Mouse (Mus musculus): ENCODE measurements around the gene Eps8l1. TPM values are rescaled to one million over a fixed set of nuclear protein-coding genes. Genes with fewer than 3 reads are reported as not detected.

Gene Eps8l1
- total and polyA plus RNA-seq, 3 experiments, result 0.11 TPM; not detected in 2

- Histone ChIP-seq H3K36me3 (replicated peaks) (no peaks in the 10 kb centered on the region), H3K4me1 (ENCODE audit: insufficient read depth, low read depth, low read length) (no peaks in the 10 kb centered on the region), H3K9me3 (replicated peaks) (no peaks in the 10 kb centered on the region), H3K4me3 (ENCODE audit: low read depth, low read length) (no peak overlapping the region), H3K27me3 (ENCODE audit: insufficient read depth, low read length) (peaks cover 24% of the 10 kb centered on the region)
- TF ChIP-seq GATA1 (IDR thresholded peaks at IDR 0.05; ENCODE audit: borderline replicate concordance, low read length), result no peak
- TF ChIP-seq GATA2 (IDR thresholded peaks at IDR 0.05; ENCODE audit: borderline replicate concordance, low read depth, low read length), result no peak
- TF ChIP-seq CTCF (IDR thresholded peaks at IDR 0.05; ENCODE audit: low read depth, low read length), result no peak
- TF ChIP-seq POLR2AphosphoS5 (IDR thresholded peaks at IDR 0.05; ENCODE audit: insufficient replicate concordance, low read depth, low read length), result no peak
- TF ChIP-seq TAL1 (conservative IDR thresholded peaks at IDR 0.05; ENCODE audit: low read depth, low read length), result no peak
- no peak for ATAC-seq (ENCODE audit: extremely low read depth, insufficient number of reproducible peaks, low FRiP score, poor library complexity, severe bottlenecking)
- DNase-seq (ENCODE audit: low spot score), result no peak
Measured at GRCm38 (mm10) chr7:4471179-4471555, 10.7 kb downstream of the Eps8l1 start.

- Histone ChIP-seq H3K27me3 (ENCODE audit: insufficient read depth, low read length) (peaks cover 34% of the 10 kb centered on the region), H3K4me3 (ENCODE audit: low read depth, low read length) (no peak overlapping the region), H3K4me1 (ENCODE audit: insufficient read depth, low read depth, low read length) (peaks cover 12% of the 10 kb centered on the region), H3K36me3 (replicated peaks) (no peaks in the 10 kb centered on the region), H3K9me3 (replicated peaks) (no peaks in the 10 kb centered on the region)
- TF ChIP-seq GATA1 (IDR thresholded peaks at IDR 0.05; ENCODE audit: borderline replicate concordance, low read length), result no peak
- no peak for TF ChIP-seq POLR2AphosphoS5 (IDR thresholded peaks at IDR 0.05; ENCODE audit: insufficient replicate concordance, low read depth, low read length)
- no peak for TF ChIP-seq TAL1 (conservative IDR thresholded peaks at IDR 0.05; ENCODE audit: low read depth, low read length)
- TF ChIP-seq GATA2 (IDR thresholded peaks at IDR 0.05; ENCODE audit: borderline replicate concordance, low read depth, low read length), result no peak
- TF ChIP-seq CTCF (IDR thresholded peaks at IDR 0.05; ENCODE audit: low read depth, low read length), result no peak
- ATAC-seq (ENCODE audit: extremely low read depth, insufficient number of reproducible peaks, low FRiP score, poor library complexity, severe bottlenecking) (no peak), DNase-seq (ENCODE audit: low spot score) (no peak)
Measured at GRCm38 (mm10) chr7:4473940-4474339, 13.5 kb downstream of the Eps8l1 start.

- H3K4me3 ChIP-seq (ENCODE audit: low read depth, low read length), result peak overlapping the region; percentile 10; the same call in 1 of the 2 replicates
Measured at GRCm38 (mm10) chr7:4478021-4478795, 17.7 kb downstream of the Eps8l1 start.

GRCm38 (mm10) chr7:4478796-4479291, 18.4 kb downstream of the Eps8l1 start:
- peaks cover 13% of the 10 kb centered on the region for H3K4me1 ChIP-seq (ENCODE audit: insufficient read depth, low read depth, low read length)
- H3K4me3 ChIP-seq (ENCODE audit: low read depth, low read length), result peak overlapping the region; percentile 10; the same call in 1 of the 2 replicates
- no peak for TF ChIP-seq CTCF (IDR thresholded peaks at IDR 0.05; ENCODE audit: low read depth, low read length)
- DNase-seq (ENCODE audit: low spot score) (no peak), ATAC-seq (ENCODE audit: extremely low read depth, insufficient number of reproducible peaks, low FRiP score, poor library complexity, severe bottlenecking) (no peak)
- no peaks in the 10 kb centered on the region for H3K9me3 ChIP-seq (replicated peaks)
- peaks cover 24% of the 10 kb centered on the region for H3K27me3 ChIP-seq (ENCODE audit: insufficient read depth, low read length)
- peaks cover 43% of the 10 kb centered on the region for H3K36me3 ChIP-seq (replicated peaks)

More at GRCm38 (mm10) chr7:4478021-4478795, 17.7 kb downstream of the Eps8l1 start:
- ATAC-seq (ENCODE audit: extremely low read depth, insufficient number of reproducible peaks, low FRiP score, poor library complexity, severe bottlenecking), result no peak; the same call in 1 of the 2 replicates
- H3K36me3 ChIP-seq (replicated peaks), result peaks cover 36% of the 10 kb centered on the region
- H3K4me1 ChIP-seq (ENCODE audit: insufficient read depth, low read depth, low read length), result peaks cover 13% of the 10 kb centered on the region
- peaks cover 25% of the 10 kb centered on the region for H3K27me3 ChIP-seq (ENCODE audit: insufficient read depth, low read length)
- H3K9me3 ChIP-seq (replicated peaks), result no peaks in the 10 kb centered on the region
- no peak for DNase-seq (ENCODE audit: low spot score)
- no peak for TF ChIP-seq GATA1 (IDR thresholded peaks at IDR 0.05; ENCODE audit: borderline replicate concordance, low read length)
- no peak for TF ChIP-seq TAL1 (conservative IDR thresholded peaks at IDR 0.05; ENCODE audit: low read depth, low read length)
- no peak for TF ChIP-seq GATA2 (IDR thresholded peaks at IDR 0.05; ENCODE audit: borderline replicate concordance, low read depth, low read length)
- TF ChIP-seq CTCF (IDR thresholded peaks at IDR 0.05; ENCODE audit: low read depth, low read length), result no peak
- TF ChIP-seq POLR2AphosphoS5 (IDR thresholded peaks at IDR 0.05; ENCODE audit: insufficient replicate concordance, low read depth, low read length), result no peak

- Histone ChIP-seq H3K27me3 (ENCODE audit: insufficient read depth, low read length) (peaks cover 22% of the 10 kb centered on the region), H3K4me1 (ENCODE audit: insufficient read depth, low read depth, low read length) (peaks cover 13% of the 10 kb centered on the region), H3K9me3 (replicated peaks) (no peaks in the 10 kb centered on the region), H3K36me3 (replicated peaks) (peaks cover 51% of the 10 kb centered on the region), H3K4me3 (ENCODE audit: low read depth, low read length) (no peak overlapping the region)
- DNase-seq (ENCODE audit: low spot score), result peak; percentile 36
- peak; percentile 40; the same call in 1 of the 2 replicates for ATAC-seq (ENCODE audit: extremely low read depth, insufficient number of reproducible peaks, low FRiP score, poor library complexity, severe bottlenecking)
- TF ChIP-seq CTCF (IDR thresholded peaks at IDR 0.05; ENCODE audit: low read depth, low read length), result peak; percentile 23; the same call in 1 of the 2 replicates
- TF ChIP-seq TAL1 (conservative IDR thresholded peaks at IDR 0.05; ENCODE audit: low read depth, low read length), result no peak
Measured at GRCm38 (mm10) chr7:4479674-4480073, 19.2 kb downstream of the Eps8l1 start.

- TF ChIP-seq GATA2 (IDR thresholded peaks at IDR 0.05; ENCODE audit: borderline replicate concordance, low read depth, low read length) (no peak), TAL1 (conservative IDR thresholded peaks at IDR 0.05; ENCODE audit: low read depth, low read length) (no peak), GATA1 (IDR thresholded peaks at IDR 0.05; ENCODE audit: borderline replicate concordance, low read length) (no peak), POLR2AphosphoS5 (IDR thresholded peaks at IDR 0.05; ENCODE audit: insufficient replicate concordance, low read depth, low read length) (no peak), CTCF (IDR thresholded peaks at IDR 0.05; ENCODE audit: low read depth, low read length) (no peak)
- Histone ChIP-seq H3K36me3 (replicated peaks) (peaks cover 77% of the 10 kb centered on the region), H3K9me3 (replicated peaks) (no peaks in the 10 kb centered on the region), H3K27me3 (ENCODE audit: insufficient read depth, low read length) (peaks cover 18% of the 10 kb centered on the region), H3K4me1 (ENCODE audit: insufficient read depth, low read depth, low read length) (peaks cover 15% of the 10 kb centered on the region), H3K4me3 (ENCODE audit: low read depth, low read length) (no peak overlapping the region)
- DNase-seq (ENCODE audit: low spot score) (no peak), ATAC-seq (ENCODE audit: extremely low read depth, insufficient number of reproducible peaks, low FRiP score, poor library complexity, severe bottlenecking) (no peak)
Measured at GRCm38 (mm10) chr7:4482281-4482680, 21.8 kb downstream of the Eps8l1 start.
